Mouse (Mus musculus): Measurements from ENCODE around the gene Hsd11b1. TPM values are rescaled to one million over a fixed set of nuclear protein-coding genes. Genes with fewer than 3 reads are reported as not detected.

The Hsd11b1 gene
- polyA plus RNA-seq, 1 experiment from 2014 or later = 0.89 TPM

DNA sequence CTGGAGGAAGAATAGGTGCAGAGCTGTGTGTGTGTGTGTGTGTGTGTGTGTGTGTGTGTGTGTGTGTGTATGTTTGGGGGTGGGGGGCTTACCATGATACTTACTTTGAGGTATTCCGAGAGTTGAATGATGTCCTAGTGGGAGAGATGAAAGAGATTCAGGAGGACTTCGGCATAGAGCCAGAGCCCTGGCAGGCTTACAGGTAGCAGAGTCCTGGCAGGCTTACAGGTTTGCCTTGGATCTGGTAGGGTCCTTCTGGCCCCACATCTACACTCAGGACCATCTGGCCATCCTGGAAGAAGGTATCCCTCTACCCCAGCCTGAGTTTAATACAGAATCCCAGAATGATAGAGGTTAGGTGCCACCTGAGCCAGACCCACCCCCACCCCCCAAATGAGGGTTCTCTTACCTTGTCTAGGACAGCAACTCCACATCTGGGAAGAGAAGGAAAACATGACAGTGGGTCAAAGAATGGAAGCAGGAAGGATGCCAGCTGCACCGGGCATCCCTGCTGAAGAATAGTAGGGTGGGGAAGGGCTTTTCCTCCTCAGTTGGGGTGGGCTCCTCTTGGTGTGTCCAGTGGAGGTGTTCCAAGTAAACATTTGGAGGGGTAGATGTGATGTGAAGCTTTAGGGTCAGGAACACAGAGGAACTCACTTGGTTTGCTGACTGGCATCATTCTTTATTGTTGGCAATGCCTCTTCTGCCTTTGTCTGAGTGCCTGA is 69.3 kb downstream of the Hsd11b1 start:
- Histone ChIP-seq H3K4me3 (no peak overlapping the region), H3K9ac (no peak overlapping the region), H3K27ac (no peak overlapping the region), H3K4me2 (no peak overlapping the region), H3K9me3 (replicated peaks) (no peaks in the 10 kb centered on the region), H3K27me3 (replicated peaks) (no peaks in the 10 kb centered on the region), H3K4me1 (peaks cover 12% of the 10 kb centered on the region), H3K36me3 (no peaks in the 10 kb centered on the region)
- no peak for ATAC-seq
- WGBS (ENCODE audit: insufficient replicate concordance) = 53% methylated on average over 3 of the region's 3 CpGs

DNA sequence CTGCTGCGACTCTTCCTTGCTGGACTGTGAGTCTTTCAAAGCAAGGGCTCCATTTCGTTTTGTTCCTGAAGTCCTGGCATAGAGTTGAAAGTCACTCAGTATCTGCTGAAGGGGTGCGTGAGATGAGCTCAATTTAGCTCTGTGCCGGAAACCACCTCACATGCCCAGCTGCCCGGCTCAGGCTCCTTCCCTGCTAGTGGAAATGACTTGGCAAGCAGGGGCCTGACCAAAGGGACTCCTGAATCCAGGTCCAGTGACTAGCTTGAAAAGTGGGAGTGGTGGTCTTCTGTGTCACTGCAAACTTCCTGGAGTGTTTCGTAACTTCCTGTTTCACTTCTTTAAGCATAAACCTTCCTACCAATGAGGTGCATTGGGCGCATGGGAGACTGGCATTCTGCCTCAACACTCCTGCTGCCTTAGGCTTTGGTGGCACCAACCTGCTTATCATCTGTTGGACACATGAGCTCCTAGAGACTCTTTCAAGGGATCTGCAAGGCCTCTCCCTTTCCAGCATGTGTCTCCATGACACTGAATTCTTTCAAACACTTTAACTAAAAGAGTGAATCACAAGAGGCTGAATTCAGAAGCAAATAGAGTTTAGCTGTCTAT is 72.1 kb downstream of the Hsd11b1 start:
- no peak overlapping the region for H3K4me2 ChIP-seq
- 62% methylated on average over 7 of the region's 7 CpGs for WGBS (ENCODE audit: insufficient replicate concordance)
- no peaks in the 10 kb centered on the region for H3K27me3 ChIP-seq (replicated peaks)
- H3K4me3 ChIP-seq = no peak overlapping the region
- 0 out of 2 replicates have a peak, but pooled peaks cover 7% of the 10 kb centered on the region for H3K4me1 ChIP-seq
- H3K27ac ChIP-seq = no peak overlapping the region
- no peaks in the 10 kb centered on the region for H3K9me3 ChIP-seq (replicated peaks)
- H3K36me3 ChIP-seq = no peaks in the 10 kb centered on the region
- H3K9ac ChIP-seq = no peak overlapping the region
- no peak for ATAC-seq

DNA sequence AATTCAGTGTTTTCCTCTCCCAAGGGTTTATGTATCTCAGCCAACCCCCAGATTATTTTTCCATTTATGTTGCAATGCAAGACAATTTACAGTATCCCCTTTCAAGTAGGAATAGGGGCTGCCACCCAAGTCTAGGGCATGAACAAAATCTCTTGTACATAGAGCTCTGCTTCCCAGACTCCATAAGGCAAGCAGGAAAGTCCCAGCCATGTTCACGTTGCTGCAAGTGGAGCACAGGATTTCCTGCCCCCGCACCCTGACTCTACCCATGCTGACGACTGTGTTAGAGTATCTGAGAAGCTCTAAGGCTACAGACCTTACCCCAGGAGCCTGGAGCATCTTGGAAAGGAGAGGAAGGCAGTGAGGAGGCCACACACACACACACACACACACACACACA is 74.1 kb downstream of the Hsd11b1 start:
- Histone ChIP-seq H3K36me3 (no peaks in the 10 kb centered on the region), H3K4me2 (no peak overlapping the region), H3K9me3 (replicated peaks) (no peaks in the 10 kb centered on the region), H3K9ac (no peak overlapping the region), H3K27me3 (replicated peaks) (no peaks in the 10 kb centered on the region), H3K4me3 (no peak overlapping the region), H3K27ac (no peak overlapping the region), H3K4me1 (0 out of 2 replicates have a peak, but pooled peaks cover 7% of the 10 kb centered on the region)
- WGBS (ENCODE audit: insufficient replicate concordance) = 50% methylated on average over 3 of the region's 3 CpGs
- ATAC-seq = no peak

DNA sequence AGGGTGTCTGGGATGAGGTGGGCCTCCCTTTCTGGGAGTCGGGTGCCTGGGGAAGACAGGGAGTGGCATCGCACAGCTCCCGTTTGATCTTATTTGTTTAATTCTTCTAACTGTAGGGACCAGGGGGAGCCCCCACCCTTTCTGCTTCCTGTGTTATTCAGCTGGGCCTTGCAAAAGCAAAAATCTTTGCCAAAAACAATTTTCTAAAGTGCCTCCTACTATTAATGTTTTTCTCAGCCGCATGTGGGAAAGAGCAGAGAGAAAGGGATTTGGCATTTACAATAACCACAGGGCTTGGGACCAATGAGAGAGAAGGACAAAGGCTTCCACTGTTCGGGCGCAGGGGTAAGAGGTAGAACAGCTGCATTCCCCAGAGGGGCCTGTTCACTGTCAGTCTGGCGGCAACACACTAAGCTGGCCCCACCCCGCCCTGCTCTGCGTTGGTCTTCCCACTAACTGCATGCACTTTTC is 74.7 kb downstream of the Hsd11b1 start:
- no peaks in the 10 kb centered on the region for H3K36me3 ChIP-seq
- no peak overlapping the region for H3K9ac ChIP-seq
- no peak for ATAC-seq

DNA sequence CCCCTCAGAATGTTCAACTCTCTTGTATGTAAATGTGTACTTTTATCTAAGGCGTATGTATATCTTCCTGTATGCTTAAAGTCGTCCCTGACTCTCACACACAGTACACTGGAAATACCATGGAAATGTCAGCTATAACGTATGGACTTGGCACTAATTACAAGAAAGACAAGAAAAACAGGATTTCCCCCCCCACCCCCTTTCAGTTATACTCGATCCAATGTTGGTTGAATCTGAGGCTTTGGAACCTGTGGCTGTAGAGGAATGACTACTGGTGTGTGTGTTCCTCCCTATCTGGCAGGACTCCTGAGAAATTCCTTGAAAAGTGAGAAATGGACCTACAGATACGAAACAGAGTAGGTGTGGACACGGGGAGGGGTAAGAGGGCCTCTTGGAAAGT is 75.6 kb downstream of the Hsd11b1 start:
- Histone ChIP-seq H3K4me2 (no peak overlapping the region), H3K4me3 (no peak overlapping the region), H3K27ac (no peak overlapping the region), H3K9ac (no peak overlapping the region), H3K4me1 (0 out of 2 replicates have a peak, but pooled peaks cover 7% of the 10 kb centered on the region), H3K36me3 (no peaks in the 10 kb centered on the region), H3K9me3 (replicated peaks) (no peaks in the 10 kb centered on the region), H3K27me3 (replicated peaks) (no peaks in the 10 kb centered on the region)
- WGBS (ENCODE audit: insufficient replicate concordance) = 72% methylated on average over 6 of the region's 6 CpGs
- no peak for ATAC-seq

More for the DNA sequence above, 74.7 kb downstream of the Hsd11b1 start:
- Histone ChIP-seq H3K4me2 (no peak overlapping the region), H3K27me3 (replicated peaks) (no peaks in the 10 kb centered on the region), H3K27ac (0 out of 2 replicates have a peak overlapping the region, but pooled peaks have one; percentile 4), H3K4me3 (no peak overlapping the region), H3K9me3 (replicated peaks) (no peaks in the 10 kb centered on the region), H3K4me1 (0 out of 2 replicates have a peak, but pooled peaks cover 7% of the 10 kb centered on the region)
- 65% methylated on average over 9 of the region's 9 CpGs for WGBS (ENCODE audit: insufficient replicate concordance)

DNA sequence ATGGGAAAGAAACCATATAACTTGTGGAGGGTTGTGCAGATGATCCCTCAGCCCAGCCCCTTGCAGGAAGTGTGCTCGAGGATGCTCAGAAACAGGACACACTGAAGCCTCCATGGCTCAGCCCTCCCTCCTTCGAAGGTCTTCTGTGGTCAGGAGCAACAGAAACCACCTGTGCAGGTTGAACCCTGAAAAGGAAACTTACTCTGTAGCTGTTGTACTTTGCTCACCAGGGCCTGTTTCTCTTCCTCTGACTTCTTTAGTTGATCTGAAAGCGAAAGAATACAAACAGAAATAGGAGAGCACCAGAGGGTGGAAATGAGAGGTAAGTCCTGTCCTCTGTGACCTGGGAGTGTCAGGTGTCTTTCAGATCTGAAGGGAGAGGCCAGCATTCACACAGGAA is 82.8 kb downstream of the Hsd11b1 start:
- no peak for ATAC-seq
- no peak overlapping the region for H3K9ac ChIP-seq
- no peak overlapping the region for H3K4me2 ChIP-seq
- no peaks in the 10 kb centered on the region for H3K9me3 ChIP-seq (replicated peaks)
- H3K4me1 ChIP-seq = no peaks in the 10 kb centered on the region
- H3K27me3 ChIP-seq (replicated peaks) = no peaks in the 10 kb centered on the region
- no peak overlapping the region for H3K27ac ChIP-seq
- WGBS (ENCODE audit: insufficient replicate concordance) = 64% methylated on average over 3 of the region's 3 CpGs
- H3K36me3 ChIP-seq = no peaks in the 10 kb centered on the region
- H3K4me3 ChIP-seq = no peak overlapping the region

DNA sequence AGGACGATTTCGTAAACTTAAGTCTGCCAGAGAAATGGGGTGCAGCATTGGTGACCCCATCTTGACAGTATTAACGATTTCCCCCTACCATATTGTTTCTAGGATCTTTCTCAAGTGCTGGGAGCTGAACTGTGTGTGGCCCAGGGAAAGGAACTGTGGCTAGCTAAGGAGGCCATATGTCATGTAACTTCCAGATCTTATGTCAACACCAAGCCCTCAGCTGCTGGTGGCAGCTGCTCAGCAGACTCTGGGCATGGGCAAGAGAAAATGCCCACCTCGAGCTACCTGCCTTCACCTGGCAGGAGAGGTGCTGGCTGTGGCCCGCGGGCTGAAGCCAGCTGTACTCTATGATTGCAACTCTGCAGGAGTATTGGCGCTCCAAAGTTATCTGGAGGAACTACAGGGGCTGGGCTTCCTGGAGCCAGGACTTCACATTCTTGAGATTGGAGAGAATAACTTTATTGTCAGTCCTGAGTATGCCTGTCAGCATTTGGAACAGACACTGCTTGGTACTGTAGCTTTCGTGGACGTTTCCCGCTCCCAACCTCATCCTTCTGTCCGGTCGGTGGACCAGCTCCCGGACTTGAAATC is 89.6 kb downstream of the Hsd11b1 start:
- ATAC-seq = no peak
- Histone ChIP-seq H3K9ac (peak overlapping the region; percentile 84), H3K27ac (peak overlapping the region; percentile 85)

DNA sequence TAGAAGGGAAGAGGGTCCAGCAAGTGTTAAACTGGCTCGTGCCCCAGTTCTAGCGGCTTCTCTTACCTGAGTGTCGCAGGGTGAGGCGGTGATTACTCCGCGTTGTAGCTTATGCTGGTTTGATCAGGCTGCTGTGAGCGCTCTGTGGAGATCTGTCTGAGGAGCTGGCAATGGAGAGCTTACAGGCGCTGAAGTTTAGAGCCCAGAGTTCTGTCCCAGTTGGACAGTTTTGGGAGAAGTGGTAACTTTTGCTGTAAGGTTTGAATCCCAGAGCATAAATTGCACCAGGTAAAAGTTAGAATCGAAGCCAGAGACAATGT is 90.1 kb downstream of the Hsd11b1 start:
- 10% methylated on average over 9 of the region's 9 CpGs for WGBS (ENCODE audit: insufficient replicate concordance)
- Histone ChIP-seq H3K27me3 (replicated peaks) (no peaks in the 10 kb centered on the region), H3K4me3 (peak overlapping the region; percentile 79), H3K36me3 (no peaks in the 10 kb centered on the region), H3K27ac (peak overlapping the region; percentile 85), H3K4me2 (peak overlapping the region; percentile 90), H3K4me1 (peaks cover 32% of the 10 kb centered on the region), H3K9me3 (replicated peaks) (no peaks in the 10 kb centered on the region), H3K9ac (peak overlapping the region; percentile 84)
- ATAC-seq = no peak

More for the DNA sequence above, 89.6 kb downstream of the Hsd11b1 start:
- no peaks in the 10 kb centered on the region for H3K9me3 ChIP-seq (replicated peaks)
- H3K27me3 ChIP-seq (replicated peaks) = no peaks in the 10 kb centered on the region
- no peaks in the 10 kb centered on the region for H3K36me3 ChIP-seq
- peak overlapping the region; percentile 79 for H3K4me3 ChIP-seq
- H3K4me1 ChIP-seq = peaks cover 32% of the 10 kb centered on the region
- WGBS (ENCODE audit: insufficient replicate concordance) = 72% methylated on average over 13 of the region's 13 CpGs
- peak overlapping the region; percentile 90 for H3K4me2 ChIP-seq

DNA sequence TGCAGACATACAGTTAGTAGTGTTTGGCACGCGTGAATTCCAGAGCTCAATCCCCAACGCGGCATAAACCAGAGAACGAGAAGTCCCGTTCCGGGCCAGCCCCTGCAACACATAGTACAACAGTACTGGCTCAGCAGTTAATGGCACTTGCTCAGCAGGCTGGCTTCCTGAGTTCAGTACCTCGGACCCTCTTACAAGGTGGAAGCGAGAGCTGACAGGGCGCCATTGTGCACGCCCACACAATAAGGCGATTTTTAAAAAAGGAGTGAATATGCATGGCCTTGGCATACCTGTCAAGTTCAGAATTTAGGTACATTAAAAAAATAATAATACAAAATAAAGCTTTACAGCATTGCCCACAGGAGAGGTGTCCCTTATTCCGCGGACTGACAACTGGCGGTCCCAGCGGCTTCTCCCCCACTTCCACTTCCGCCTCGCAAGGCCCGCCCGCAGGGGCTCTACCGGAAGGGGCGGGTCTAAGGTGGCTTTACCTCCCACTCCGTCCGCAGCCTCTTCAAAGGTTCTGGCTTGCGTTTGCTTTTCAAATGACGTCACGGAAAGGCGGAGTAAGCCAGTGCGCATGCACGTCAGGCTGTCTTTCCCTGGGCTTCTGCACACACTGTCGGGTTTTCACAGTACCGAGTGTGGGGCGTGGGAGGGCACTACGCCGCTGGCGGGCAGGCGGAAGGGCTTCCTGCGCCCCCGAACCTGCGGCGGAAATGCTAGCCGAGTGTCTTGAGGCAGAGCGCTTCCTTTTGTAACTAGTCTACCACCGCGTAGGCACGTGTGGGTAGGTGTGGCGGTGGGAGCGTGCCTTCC is 90.7 kb downstream of the Hsd11b1 start:
- Histone ChIP-seq H3K4me1 (peaks cover 32% of the 10 kb centered on the region), H3K27ac (peak overlapping the region; percentile 85), H3K4me2 (peak overlapping the region; percentile 90), H3K9ac (peak overlapping the region; percentile 86), H3K9me3 (replicated peaks) (no peaks in the 10 kb centered on the region), H3K4me3 (peak overlapping the region; percentile 79), H3K27me3 (replicated peaks) (no peaks in the 10 kb centered on the region), H3K36me3 (no peaks in the 10 kb centered on the region)
- 1% methylated on average over 48 of the region's 48 CpGs for WGBS (ENCODE audit: insufficient replicate concordance)
- ATAC-seq = peak; percentile 99
